Mouse (Mus musculus): ENCODE results near the gene Nr3c2.

The Nr3c2 gene

DNA sequence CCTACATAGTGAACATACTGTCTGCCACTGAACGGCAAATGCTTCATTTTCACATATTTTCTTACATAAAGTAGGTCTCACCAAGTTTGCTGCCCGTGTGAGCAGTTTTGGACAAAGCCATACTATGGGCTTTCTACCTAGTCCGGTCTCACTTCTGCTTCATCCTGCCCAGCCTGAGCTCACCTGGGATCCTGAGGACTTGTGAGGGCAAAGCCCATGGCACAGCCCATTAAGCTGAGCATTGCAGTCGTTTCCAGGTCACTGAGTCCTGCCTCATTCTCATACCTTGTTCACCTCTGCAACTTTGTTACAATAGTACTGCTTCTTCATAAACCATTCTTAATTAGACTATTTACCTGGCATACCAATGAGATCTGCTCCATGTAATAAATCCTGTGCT lies 276.2 kb downstream of the Nr3c2 start:
- no peak for DNase-seq

DNA sequence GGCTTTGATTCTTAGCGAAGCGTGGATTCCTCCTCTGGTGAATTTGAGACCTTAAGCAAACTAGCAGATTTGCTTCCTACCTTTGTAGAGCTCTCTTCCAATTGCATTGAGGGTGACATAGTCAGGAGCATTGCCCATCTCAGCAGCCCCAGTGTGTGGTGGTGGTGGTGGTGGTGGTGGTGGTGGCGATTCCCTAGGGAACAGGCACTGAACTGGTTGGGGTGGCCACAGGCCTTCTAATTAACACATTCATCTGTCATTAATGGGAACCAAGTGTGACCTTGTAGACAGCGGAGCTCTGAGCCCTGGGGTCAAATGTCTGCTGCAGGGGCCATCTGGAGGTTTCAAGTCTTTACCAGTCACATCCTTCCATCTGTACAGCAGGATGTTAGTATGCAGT lies 277.1 kb downstream of the Nr3c2 start:
- no peak for DNase-seq

DNA sequence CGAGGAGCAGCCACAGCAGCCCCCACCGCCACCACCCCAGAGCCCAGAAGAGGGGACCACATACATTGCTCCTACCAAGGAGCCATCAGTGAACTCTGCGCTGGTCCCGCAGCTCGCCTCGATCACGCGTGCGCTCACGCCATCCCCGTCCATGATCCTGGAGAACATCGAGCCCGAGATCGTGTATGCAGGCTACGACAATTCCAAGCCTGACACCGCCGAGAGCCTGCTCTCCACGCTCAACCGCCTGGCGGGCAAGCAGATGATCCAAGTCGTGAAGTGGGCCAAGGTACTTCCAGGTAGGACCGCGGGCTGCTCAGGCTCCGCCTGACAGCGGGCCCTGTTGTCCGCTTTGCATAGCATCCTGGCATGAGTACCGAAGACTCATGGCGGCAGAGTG lies 286.6 kb downstream of the Nr3c2 start:
- no peak for DNase-seq

DNA sequence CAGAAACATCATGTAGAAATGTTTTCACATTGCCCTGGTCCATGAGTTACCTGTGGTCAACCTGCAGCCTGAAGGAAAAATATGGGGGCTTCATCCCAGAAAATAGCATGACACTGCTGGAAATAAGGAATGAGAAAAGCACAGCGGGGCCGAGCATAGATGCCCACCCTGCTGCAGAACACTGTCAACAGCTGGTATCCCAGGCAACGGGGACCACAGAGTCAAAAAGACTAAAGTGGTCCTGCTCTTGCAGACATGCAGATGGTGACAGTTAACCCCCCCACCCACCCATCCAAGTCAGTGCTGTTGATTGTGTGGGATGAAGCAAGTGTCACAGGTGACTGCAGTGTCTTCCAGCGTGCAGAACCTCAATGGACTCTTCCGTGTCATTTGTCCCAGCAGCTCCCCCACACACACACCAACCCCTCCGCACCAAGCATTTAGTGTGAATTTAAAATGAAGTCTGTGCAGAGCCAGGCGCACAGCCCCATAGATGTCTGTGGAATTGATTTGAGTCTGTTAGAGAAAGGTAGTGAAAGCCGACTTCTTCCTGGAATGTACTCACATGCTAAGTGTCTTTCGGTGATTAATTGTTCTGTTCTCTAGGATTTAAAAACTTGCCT lies 287.8 kb downstream of the Nr3c2 start:
- DNase-seq: no peak

DNA sequence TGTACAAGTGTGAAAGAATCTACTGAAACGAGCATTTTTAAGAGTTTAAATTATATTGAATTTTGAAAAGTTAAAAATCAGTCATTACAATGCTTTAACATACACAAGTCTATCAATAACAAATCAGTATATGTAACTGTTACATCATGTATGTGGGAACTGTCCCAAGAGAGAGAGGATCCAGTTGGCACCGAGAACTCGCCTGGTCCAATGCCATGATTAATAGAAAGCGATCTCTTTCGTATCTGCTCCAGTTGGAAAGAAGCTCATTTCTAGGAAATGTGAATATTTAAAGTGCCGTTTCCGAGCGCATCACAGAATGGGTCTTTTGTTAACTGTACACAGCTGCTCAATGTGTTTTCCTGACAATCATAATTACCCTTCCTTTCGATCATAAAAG lies 288.5 kb downstream of the Nr3c2 start:
- DNase-seq: peak; percentile 40 to 50

DNA sequence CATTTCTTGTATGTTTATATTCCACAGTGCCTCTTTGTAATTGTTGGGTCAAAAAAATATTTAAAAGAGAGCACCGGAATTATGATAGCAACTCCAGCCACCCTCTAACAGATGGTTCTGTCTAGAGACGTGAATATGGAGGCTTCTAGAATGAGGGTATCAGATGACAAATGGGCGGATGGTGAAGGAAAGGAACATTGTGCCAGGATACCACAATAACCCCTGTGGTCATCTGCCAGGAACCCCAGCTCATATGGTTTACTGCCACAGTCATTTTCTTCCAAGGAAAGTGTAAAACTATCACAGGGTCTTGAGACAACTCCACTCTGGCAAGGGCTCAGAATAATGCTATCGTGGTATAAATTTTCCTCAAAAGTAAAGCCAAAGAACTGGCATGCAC lies 289.1 kb downstream of the Nr3c2 start:
- DNase-seq: peak in 1 of 2 experiments; percentile 10

DNA sequence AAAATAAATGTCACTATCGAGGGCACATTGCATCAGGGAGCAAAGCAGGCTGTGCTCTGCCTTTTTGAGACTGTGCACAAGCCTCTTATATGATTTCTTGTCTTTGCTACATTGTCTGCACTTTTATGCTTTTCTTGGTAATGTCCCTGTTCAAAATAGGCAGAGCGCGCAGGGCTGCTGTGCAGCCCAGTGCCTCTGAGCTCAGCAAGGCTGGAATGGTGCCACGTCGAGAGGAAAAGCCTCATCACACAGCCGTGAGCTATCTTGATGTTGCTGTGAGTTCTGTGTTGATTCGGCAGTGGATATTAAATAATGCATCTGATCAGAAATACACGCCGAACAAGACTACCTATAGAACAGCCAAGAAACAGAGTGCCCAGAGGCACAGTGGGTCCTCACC lies 290.1 kb downstream of the Nr3c2 start:
- peak; percentile 36 to 45 for DNase-seq

DNA sequence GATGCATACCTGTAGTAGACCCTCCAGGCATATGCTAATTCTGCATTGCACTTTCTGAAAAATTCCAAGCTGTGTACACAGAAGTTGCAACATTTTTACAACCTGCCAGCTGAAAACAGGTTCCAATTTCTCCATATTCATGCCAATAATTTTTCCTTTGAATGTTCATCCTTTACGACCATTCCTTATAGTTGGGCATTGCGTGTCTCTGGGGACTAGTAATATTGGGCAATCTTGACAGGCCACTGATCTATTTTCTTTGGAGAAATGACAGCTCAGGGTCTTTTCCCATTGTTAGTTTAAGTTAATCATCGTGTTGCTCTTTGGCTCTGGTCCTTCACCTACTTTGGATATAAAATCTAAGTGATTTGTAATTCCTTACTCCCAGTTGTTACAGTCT lies 291.2 kb downstream of the Nr3c2 start:
- DNase-seq: no peak

DNA sequence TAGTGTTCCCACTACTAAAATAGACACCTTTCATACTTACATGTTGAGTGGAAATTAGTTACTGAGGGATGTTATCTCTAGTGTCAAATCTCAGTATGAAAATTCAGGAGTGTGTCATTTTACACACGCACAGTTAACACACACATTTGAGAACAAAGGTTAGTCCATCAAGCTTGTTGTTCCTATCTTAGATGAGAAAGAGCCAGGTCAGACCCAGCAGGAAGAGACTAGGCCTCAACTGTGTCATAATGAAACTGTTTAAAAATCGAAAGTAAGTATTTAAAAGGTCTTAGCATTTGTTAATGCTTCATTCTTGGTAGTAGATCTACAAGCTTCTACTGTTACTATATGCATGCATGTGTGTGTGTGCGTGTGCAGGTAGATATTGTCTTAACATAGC lies 310.1 kb downstream of the Nr3c2 start:
- DNase-seq: no peak

DNA sequence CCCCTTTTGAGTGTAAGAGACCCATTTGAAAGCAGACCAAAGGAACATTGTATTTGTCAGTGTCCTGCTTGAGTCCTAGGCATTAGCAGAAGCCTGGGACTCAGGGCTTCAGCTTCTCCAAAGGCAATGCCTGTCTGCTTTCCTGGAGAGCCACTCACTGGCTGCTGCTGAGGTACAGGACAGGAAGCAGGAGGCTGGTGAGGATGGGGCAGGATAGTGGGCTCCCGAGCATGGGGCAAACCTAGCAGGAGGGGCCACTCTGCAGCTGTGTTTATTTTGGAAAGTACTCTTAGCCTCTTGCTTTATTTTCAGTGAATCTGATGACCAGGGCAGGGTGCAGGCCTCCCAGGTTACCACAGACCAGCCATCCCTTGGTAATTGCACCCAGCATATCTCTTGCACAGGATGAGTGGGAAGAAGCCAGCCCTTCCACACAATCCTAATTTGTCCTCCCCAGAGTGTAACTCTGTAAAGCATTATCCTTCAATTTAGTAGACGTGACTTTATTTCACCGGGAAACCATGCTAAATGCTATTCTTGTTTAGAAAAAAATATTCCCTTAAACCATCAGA lies 314.7 kb downstream of the Nr3c2 start:
- no peak for DNase-seq

DNA sequence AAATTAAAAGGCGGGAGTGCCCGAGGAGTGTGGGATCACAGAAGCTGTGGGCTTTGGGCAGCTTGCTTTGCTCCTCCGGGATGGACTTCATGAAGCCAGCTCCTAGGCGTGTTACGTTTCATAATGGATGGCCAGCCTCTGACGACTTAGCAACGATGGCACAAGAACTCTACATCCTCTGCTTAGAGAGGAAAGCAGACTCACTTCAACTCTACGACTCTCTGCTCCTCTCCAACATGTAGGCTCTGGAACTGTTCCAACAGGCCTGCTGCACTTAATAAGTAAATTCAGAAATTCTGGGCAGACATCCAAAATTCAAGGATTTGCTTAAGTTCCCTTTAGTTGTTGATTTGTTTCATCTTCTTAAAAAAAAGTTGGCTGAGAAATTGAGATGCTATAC lies 315.4 kb downstream of the Nr3c2 start:
- peak; percentile 12 to 14 for DNase-seq

DNA sequence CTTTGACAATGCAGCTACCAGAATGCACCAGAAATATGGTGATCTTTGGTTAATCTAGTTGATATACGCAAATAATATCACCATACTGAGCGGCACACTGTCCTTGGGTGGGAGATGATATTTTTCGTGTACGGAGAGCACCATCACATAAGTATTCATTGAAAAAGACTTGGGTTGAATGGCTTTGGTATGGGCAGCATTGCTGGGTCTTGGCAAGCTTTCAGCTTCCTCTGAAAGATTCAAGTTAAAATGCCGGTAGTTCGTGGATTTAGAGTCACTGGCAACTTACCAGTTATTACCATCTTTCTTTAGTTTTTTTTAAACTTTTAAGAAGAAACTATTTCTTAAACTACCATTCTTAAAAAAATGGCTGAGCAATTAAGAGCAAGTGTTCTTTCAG lies 315.9 kb downstream of the Nr3c2 start:
- no peak for DNase-seq

DNA sequence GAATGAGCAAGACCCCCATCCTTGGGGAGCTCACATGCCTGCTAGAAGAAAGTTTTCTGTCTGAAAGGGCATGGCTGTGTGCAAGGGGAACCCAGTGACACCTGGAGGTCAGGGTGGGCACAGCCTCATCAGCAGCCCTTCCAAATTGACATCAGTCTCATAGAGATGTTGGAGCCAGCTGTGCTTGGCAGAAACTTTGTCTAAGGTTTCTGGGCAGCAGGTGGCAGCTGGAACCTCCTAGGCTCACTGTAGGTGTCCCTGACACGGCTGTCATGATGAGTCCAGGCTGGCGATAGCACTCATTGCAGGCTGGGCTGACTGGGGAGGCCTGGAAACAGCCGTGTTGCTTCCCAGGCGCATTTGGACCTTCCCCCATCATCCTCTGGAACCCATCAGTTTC lies 323.9 kb downstream of the Nr3c2 start:
- no peak for DNase-seq

DNA sequence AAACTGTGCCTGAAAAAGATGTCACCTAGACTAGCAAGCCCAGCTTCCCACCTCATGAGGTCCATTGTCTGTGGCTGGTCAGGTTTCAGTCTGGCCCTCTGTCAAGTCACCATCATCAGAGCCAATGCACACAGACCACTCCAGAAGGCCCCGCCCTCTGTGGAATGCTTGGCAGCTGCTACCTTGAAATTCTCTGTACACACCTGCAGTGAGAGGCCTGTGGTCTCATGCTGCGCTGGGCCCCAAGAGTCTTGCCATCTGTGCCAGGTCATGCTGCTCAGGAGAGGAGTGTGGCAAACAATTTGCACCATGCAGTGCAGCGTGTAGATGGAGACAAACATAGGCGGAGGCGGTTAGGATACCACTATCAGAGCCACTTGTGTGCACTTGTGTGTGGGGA lies 328.5 kb downstream of the Nr3c2 start:
- DNase-seq: peak; percentile 63 to 72

DNA sequence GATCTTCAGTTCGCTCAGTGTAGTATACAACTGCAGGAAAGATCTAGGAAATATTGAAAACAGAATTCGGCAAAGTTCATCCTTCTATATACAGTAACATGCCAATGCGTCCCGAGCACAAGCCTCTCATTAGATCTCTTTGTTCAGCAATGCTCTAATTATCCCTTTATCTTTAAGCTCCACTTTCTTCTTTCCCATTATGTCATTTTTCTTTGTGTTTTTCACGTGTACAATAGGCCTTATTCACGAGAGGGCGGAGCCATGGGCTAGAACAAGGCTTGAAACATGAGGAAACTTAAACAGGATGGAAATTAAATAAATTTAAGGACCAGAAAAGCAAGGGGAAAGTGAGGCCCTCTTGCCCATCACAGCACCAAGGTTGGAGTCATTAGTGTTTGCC lies 329.4 kb downstream of the Nr3c2 start:
- DNase-seq: no peak

DNA sequence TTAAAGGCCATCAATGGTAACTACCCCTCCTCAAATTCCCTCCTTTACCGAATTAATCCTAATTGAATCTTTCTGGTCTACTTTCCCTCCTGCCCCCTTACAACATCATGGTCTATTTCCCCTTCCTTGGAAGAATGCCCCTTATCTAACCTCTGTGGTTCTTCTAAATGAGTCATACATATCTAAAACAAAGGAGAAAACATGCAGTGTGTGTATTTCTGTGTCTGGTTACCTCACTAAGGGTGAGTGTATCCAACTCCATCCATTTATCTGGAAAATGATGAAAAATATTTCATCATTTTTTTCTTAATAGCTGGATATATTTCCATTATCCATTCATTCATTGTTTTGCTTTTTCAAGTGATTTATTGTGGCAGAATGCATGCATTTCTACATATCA lies 332.0 kb downstream of the Nr3c2 start:
- no peak for DNase-seq

DNA sequence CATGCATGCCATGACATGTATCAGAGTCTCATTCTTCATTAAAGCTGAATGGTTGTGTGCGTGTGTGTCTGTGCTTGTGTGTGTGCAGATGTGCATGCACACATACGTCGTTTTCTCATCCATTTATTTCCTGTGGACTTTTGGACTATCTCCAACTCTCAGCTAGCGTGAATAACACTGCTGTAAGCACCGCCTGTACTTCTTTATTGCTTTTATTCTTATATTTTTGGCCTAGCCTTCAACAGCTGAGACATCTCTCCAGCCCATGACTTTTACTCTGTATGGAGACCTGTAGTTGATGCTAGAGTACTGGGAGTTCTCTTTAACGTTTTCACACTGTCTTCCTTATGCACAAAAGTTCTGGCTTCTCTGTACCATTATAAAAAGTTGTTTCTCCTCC lies 332.6 kb downstream of the Nr3c2 start:
- DNase-seq: no peak

DNA sequence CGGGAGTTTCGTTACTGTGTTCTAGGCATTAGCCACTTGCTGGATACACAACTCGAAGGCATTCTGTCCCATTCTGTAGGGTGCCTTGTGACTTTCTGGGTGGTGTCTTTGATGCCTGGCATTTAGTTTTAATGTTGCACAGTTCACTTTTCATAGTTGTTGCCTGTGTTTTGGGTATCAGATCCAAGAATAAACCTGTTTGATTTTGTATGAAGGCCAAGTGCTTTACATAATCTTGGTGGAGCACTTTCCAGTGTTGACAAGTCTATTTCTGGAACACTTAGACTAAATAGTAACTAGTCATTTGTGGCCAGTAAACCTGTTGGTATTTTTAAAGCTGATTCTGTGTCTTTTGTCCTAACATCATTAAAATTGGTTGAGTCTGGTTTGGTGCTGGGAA lies 333.2 kb downstream of the Nr3c2 start:
- no peak for DNase-seq

DNA sequence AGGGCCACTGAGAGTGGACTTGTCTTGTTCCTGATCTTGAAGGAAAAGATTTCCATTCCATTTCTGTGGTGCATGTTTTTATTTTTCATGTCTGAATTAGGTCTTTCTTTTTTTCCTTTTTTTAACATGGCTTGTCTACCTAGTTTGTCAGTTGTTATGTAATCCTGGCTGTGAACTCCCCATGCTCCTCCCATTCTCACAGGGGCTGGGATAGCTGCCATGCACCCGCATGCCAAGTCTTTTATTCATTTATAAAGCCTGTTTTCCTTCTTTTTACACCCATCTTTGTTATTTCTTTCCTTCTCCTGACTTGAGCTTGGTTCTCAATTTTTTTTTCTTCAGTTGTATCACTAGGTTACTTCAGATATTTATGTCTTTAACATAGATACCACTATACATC lies 337.5 kb downstream of the Nr3c2 start:
- DNase-seq: peak in 1 of 2 experiments; percentile 17

DNA sequence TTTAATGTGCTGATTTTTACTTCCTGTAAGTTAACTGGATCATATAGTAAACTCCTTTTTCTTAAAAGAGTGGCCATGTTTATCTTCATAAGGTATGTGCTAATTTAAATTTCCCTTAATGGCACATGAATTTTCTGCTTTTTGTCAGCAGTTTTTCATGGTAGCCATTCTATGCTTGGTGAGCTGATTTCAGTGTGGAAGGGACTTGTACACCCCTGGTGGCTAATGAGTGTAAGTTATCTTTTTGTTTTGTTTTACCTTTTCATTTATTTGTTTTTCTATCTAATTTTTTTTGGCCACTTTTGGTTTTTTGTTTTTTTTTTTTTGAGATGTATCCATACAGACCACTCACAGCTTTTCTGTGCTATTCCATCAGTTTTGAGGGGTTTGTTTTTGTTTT lies 340.2 kb downstream of the Nr3c2 start:
- no peak for DNase-seq

DNA sequence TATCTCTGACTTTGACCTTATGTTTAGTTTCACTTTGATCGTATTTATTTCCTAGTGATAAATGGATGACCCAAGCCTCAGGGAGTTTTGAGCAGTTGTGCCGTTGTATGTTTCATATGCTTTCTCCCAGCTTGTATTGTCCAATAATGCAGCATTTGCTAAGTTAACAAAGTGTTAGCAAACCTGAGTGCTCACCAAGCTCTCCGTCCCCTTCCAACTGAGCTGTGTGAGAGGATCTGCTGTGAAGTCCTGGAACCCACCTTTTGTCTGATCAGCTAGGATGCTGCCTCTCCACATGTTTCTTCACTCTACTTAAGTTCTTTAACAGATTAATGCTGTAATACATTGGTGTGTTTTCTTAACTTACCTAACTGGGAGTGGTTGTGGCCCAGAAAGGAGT lies 342.1 kb downstream of the Nr3c2 start:
- DNase-seq: no peak

DNA sequence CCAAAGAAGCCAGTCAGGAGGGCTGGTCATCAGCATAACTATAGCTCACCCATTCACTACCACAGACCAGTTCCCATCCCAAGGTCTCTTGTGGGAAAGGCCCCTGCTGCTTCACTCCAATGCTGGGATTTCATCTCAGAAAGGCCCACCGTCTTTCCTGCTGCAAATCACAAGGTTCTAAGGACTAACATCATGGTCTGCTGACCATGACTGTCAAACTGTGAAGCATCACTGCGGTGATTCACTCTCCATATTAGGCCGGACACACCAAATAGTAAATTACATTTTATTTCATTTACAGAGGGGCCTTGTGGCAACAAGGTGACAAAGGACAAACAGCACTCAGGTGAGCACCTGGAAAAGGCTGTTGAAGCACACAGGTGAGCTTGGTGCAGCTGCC lies 350.9 kb downstream of the Nr3c2 start:
- DNase-seq: no peak

DNA sequence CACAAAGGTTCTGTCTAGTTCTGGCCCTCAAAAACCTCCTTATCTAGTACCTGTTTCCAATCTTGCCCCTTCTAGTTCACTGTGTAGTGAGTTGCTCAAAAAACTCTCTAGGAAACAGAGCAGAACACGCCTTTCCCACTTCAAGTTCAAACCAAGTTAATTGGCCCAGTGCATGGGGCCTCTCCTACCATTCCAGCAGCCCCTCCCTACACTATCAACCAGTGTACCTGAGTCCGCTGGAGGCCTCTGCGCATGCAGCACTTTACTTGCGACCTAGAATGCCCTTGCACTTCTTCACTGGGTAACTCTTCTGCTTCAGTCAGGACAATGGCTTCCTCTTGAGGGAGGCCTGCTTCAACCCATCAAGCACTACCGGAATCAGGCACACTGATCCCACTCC lies 351.9 kb downstream of the Nr3c2 start:
- DNase-seq: no peak

DNA sequence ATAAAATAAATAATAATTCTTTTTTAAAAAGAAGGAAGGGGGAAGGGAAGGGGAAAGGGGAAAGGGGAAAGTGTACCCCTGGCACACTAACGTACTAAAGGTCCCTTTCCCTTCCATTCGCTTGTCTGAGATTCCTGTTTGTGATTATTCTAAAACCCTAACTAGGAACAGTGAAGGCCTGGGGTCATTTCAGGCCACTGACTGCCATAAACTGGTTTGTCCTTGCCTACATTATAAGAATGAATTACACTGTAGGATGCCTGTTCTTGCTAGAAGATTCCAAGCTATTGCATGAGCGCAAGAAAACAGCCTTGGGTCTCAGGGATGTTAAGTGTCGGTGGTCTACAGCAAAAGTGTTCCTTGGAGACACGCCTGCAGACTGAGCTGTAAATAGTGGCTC lies 355.2 kb downstream of the Nr3c2 start:
- no peak for DNase-seq

DNA sequence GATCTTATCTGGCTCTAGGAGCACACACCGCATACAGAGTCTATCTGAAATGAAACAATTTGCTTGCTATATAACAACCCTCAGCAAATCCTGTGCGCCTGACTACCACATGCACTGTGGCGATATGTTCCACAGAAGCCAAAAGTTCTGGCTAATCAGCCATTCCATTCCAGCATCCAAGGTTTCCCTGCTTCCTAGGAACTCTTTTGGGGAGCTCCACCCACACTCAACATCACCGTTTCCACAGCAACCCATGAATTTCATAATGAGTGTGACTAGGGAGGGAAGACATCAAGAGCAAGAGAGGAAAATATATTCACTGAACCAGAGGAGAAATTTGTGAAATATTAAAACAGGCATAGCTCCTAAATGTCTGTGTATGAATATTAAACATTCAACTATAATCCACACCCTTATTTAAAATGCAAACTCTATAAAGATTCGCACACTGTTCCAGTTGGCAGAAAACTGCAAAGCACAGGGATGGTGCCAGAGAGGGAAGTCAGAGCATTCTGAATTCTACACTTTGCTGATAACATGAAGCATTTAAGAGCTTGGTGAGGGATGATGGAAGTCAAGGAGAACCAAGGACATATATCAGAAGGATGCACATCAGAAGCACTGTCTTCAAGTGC lies 357.3 kb downstream of the Nr3c2 start:
- DNase-seq: no peak
